ENCODE assay signal across 7 mouse cellular contexts in the genomic region with DNA sequence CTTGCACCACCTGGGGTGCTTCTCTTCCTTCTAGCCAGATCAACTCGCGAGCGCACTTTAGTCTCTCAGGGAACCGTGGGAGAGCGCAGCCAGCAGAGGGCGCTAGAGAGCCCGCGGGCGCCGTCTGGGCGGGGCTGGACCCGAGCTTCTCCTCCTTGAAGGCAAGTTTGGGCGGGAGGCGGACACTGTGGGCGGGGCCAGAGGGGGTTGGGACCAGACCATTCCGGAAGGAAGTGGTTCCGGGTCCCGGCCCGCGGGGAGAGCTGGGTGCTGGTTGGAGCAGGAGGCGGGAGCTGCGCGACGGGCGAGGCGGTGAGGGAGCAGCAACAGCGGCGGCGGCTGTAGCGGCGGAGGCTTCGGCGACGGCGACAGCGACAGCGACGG. TPM values are rescaled to one million over a fixed set of nuclear protein-coding genes. Genes with fewer than 3 reads are reported as not detected.
DNase-seq lines count a peak whose midpoint lies in the region; ATAC-seq lines count a peak whose summit lies in the region.

No protein-coding gene starts in this region.

- 10% methylated on average over 34 of the region's 38 CpGs for WGBS in embryonic facial prominence, embryonic 11.5 days
- 9% methylated on average over 31 of the region's 38 CpGs for WGBS in limb, embryonic 10.5 days
- 24% methylated on average over 35 of the region's 38 CpGs for WGBS in midbrain, embryonic 13.5 days

- H3K4me1 ChIP-seq in embryonic facial prominence, embryonic 11.5 days (ENCODE audit: control insufficient read depth, insufficient read depth, low read length): no peaks in the 10 kb centered on the region
- 0 out of 2 replicates have a peak, but pooled peaks cover 2% of the 10 kb centered on the region for H3K4me1 ChIP-seq in limb, embryonic 10.5 days
- no peaks in the 10 kb centered on the region for H3K4me1 ChIP-seq in midbrain, embryonic 13.5 days (replicated peaks)

- ATAC-seq in embryonic facial prominence, embryonic 11.5 days (replicated peaks; ENCODE audit: insufficient number of reproducible peaks, low FRiP score, low TSS enrichment, low read depth): peak; percentile 97
- peak; percentile 96 for ATAC-seq in granulocyte monocyte progenitor cell, adult 5-6 weeks (replicated peaks; ENCODE audit: poor library complexity, severe bottlenecking)
- peak; percentile 98 for ATAC-seq in midbrain, embryonic 13.5 days

- DNase-seq in adrenal gland, postnatal 14 days: peak; percentile 98
- DNase-seq in embryonic facial prominence, embryonic 11.5 days (ENCODE audit: low spot score): peak; percentile 92
- DNase-seq in kidney, adult 11 months: peak; percentile 95
- peak; percentile 95 for DNase-seq in limb, embryonic 10.5 days (ENCODE audit: low spot score)
- peak; percentile 92 for DNase-seq in spleen, adult 12 weeks (ENCODE audit: low spot score)

- no peaks in the 10 kb centered on the region for H3K9me3 ChIP-seq in embryonic facial prominence, embryonic 11.5 days (replicated peaks; ENCODE audit: control insufficient read depth, low read length)
- no peaks in the 10 kb centered on the region for H3K9me3 ChIP-seq in limb, embryonic 10.5 days (replicated peaks)
- no peaks in the 10 kb centered on the region for H3K9me3 ChIP-seq in midbrain, embryonic 13.5 days

- peak overlapping the region; percentile 64 for H3K4me3 ChIP-seq in embryonic facial prominence, embryonic 11.5 days (ENCODE audit: low read depth, low read length)
- H3K4me3 ChIP-seq in limb, embryonic 10.5 days: peak overlapping the region; percentile 67
- peak overlapping the region; percentile 64 for H3K4me3 ChIP-seq in midbrain, embryonic 13.5 days (replicated peaks)

- H3K9ac ChIP-seq in embryonic facial prominence, embryonic 11.5 days (replicated peaks; ENCODE audit: low read length): peak overlapping the region; percentile 66
- H3K9ac ChIP-seq in midbrain, embryonic 13.5 days (replicated peaks): peak overlapping the region; percentile 72

- peak overlapping the region; percentile 47; the same call in 1 of the 2 replicates for H3K27ac ChIP-seq in embryonic facial prominence, embryonic 11.5 days (replicated peaks; ENCODE audit: low read depth, low read length)
- H3K27ac ChIP-seq in limb, embryonic 10.5 days: peak overlapping the region; percentile 86
- H3K27ac ChIP-seq in midbrain, embryonic 13.5 days: peak overlapping the region; percentile 81

- no peaks in the 10 kb centered on the region for H3K27me3 ChIP-seq in embryonic facial prominence, embryonic 11.5 days (ENCODE audit: control insufficient read depth, insufficient read depth, low read length)
- H3K27me3 ChIP-seq in limb, embryonic 10.5 days (ENCODE audit: low read depth, poor library complexity, severe bottlenecking): peaks cover 65% of the 10 kb centered on the region
- no peaks in the 10 kb centered on the region; the same call in 1 of the 2 replicates for H3K27me3 ChIP-seq in midbrain, embryonic 13.5 days

- H3K4me2 ChIP-seq in embryonic facial prominence, embryonic 11.5 days (ENCODE audit: low read depth, low read length): peak overlapping the region; percentile 42
- H3K4me2 ChIP-seq in midbrain, embryonic 13.5 days (replicated peaks): peak overlapping the region; percentile 59

- H3K36me3 ChIP-seq in embryonic facial prominence, embryonic 11.5 days (replicated peaks; ENCODE audit: control insufficient read depth, insufficient read depth, low read depth, low read length): no peaks in the 10 kb centered on the region
- H3K36me3 ChIP-seq in limb, embryonic 10.5 days: no peaks in the 10 kb centered on the region
- no peaks in the 10 kb centered on the region for H3K36me3 ChIP-seq in midbrain, embryonic 13.5 days

RNA-seq across cellular contexts. Expression of a gene that starts 5.9 kb away (rescaled TPM):
- 9.1 and 13.5 TPM in 2 replicates for total RNA-seq in adrenal gland, postnatal 14 days (2021)
- 19.9 and 21.5 TPM in 2 replicates for polyA plus RNA-seq in embryonic facial prominence, embryonic 11.5 days (2014; fragmentation: Nextera tagmentation; extraction: Ambion mirVana)
- 17.8 and 27.0 TPM in 2 replicates for total RNA-seq in granulocyte monocyte progenitor cell, adult 5-6 weeks (2014; fragmentation: Nextera tagmentation)
- total RNA-seq in granulocyte monocyte progenitor cell, adult 5-6 weeks (2017): 41.9 and 45.5 TPM in 2 replicates
- polyA plus RNA-seq in limb, embryonic 10.5 days (2016; fragmentation: Nextera tagmentation; extraction: Ambion mirVana): 16.6 and 20.8 TPM in 2 replicates
- polyA plus RNA-seq in midbrain, embryonic 13.5 days (2015; fragmentation: Nextera tagmentation; extraction: Ambion mirVana): 31.0 and 32.3 TPM in 2 replicates

Comparison
In these comparisons a context has a peak if more than half of its experiments do, and no peak if none do; other contexts are left out.
1. Peak in every context shown above with its lines: DNase-seq, ATAC-seq, H3K4me3 ChIP-seq and H3K27ac ChIP-seq.